Mouse (Mus musculus) midbrain, embryonic 14.5 days (tissue): ENCODE measurements around the gene Tmsb4x. TPM values are rescaled to one million over a fixed set of nuclear protein-coding genes. Genes with fewer than 3 reads are reported as not detected.

ENCODE experiments used
- ATAC-seq: fragments of 200-750 bp; cut with Nextera tagmentation; 2 replicates; pipeline ENCODE4 v1.8.0; 2017; ENCODE audit warnings: moderate number of reproducible peaks, moderate library complexity; ENCODE audit not compliant: low FRiP score, low TSS enrichment
- DNase-seq: peaks from one replicate; pipeline ENCODE4 v3.0.0-alpha.2; 2015
- H3K27ac ChIP-seq: fragments of 300-500 bp; sonication (generic); replicated peaks from 2 replicates; pipeline ENCODE4 v1.5.1; 2014; ENCODE audit warnings: mild to moderate bottlenecking, low read depth, low read length, moderate library complexity
- H3K27me3 ChIP-seq: fragments of 300-500 bp; sonication (generic); 2 replicates; pipeline ENCODE4 v1.6.1; 2014; ENCODE audit warnings: low read length, control low read depth, mixed read lengths; ENCODE audit not compliant: control insufficient read depth, insufficient read depth
- H3K36me3 ChIP-seq: fragments of 300-500 bp; sonication (generic); 2 replicates; pipeline ENCODE4 v1.6.1; 2014; ENCODE audit warnings: low read length, control low read depth; ENCODE audit not compliant: control insufficient read depth, insufficient read depth
- H3K4me1 ChIP-seq: fragments of 300-500 bp; sonication (generic); 2 replicates; pipeline ENCODE4 v1.6.1; 2014; ENCODE audit warnings: mild to moderate bottlenecking, antibody characterized with exemption, low read length, control low read depth; ENCODE audit not compliant: control insufficient read depth, insufficient read depth
- H3K4me2 ChIP-seq: fragments of 300-500 bp; sonication (generic); 2 replicates; pipeline ENCODE4 v1.6.1; 2014; ENCODE audit warnings: mild to moderate bottlenecking, low read length, moderate library complexity
- H3K4me3 ChIP-seq: fragments of 300-500 bp; sonication (generic); replicated peaks from 2 replicates; pipeline ENCODE4 v1.5.1; 2014; ENCODE audit warnings: low read depth, low read length
- H3K9ac ChIP-seq: fragments of 300-500 bp; sonication (generic); replicated peaks from 2 replicates; pipeline ENCODE4 v1.6.1; 2014; ENCODE audit warnings: mild to moderate bottlenecking, low read length, moderate library complexity
- H3K9me3 ChIP-seq: fragments of 300-500 bp; sonication (generic); 2 replicates; pipeline ENCODE4 v1.6.1; 2016; ENCODE audit warnings: low read length, control low read depth, mixed read lengths; ENCODE audit not compliant: control insufficient read depth
- WGBS: fragments of 180-500 bp; shearing (Covaris S2); extraction: QIAGEN DNeasy Blood & Tissue Kit; methylation state at CpG from one replicate; pipeline ENCODE4 v1.1.7; 2014; 5-methylcytosine and 5-hydroxymethylcytosine counted together
- polyA plus RNA-seq: library from polyadenylated mRNA; unstranded; fragments of >200 nt; fragmentation: Nextera tagmentation; extraction: Ambion mirVana; gene quantifications from 2 replicates; pipeline ENCODE4 v1.2.1, GENCODE M21; 2014

The Tmsb4x gene
- polyA plus RNA-seq = 5,114 and 5,358 TPM in 2 replicates

- ATAC-seq = peak; percentile 92
These were observed at the start of gene Tmsb4x for GRCm38 (mm10) chrX:167208978-167209754. Tmsb4x (minus strand) TSS chrX:167209315.

GRCm38 (mm10) chrX:167241736-167242135 is 32.6 kb upstream of the Tmsb4x start:
- no peak overlapping the region for H3K9ac ChIP-seq
- no peak overlapping the region for H3K4me3 ChIP-seq
- no peak for DNase-seq
- H3K4me1 ChIP-seq = no peaks in the 10 kb centered on the region
- H3K27me3 ChIP-seq = no peaks in the 10 kb centered on the region
- 98% methylated on average over 3 of the region's 3 CpGs for WGBS
- no peaks in the 10 kb centered on the region for H3K9me3 ChIP-seq
- no peak overlapping the region for H3K4me2 ChIP-seq
- no peaks in the 10 kb centered on the region for H3K36me3 ChIP-seq
- H3K27ac ChIP-seq = no peak overlapping the region
- no peak for ATAC-seq

More at GRCm38 (mm10) chrX:167208978-167209754, at the start of gene Tmsb4x:
- Histone ChIP-seq H3K4me3 (peak within 1 kb of the TSS; percentile 56), H3K9ac (peak within 1 kb of the TSS; percentile 90), H3K36me3 (0 out of 2 replicates have a peak, but pooled peaks cover 4% of the 10 kb centered on the region), H3K27ac (peak within 1 kb of the TSS; percentile 95), H3K27me3 (no peaks in the 10 kb centered on the region), H3K4me1 (peaks cover 7% of the 10 kb centered on the region), H3K4me2 (peak within 1 kb of the TSS; percentile 51), H3K9me3 (no peaks in the 10 kb centered on the region)
- WGBS = 26% methylated on average over 39 of the region's 39 CpGs
- DNase-seq = peak; percentile 93

DNA sequence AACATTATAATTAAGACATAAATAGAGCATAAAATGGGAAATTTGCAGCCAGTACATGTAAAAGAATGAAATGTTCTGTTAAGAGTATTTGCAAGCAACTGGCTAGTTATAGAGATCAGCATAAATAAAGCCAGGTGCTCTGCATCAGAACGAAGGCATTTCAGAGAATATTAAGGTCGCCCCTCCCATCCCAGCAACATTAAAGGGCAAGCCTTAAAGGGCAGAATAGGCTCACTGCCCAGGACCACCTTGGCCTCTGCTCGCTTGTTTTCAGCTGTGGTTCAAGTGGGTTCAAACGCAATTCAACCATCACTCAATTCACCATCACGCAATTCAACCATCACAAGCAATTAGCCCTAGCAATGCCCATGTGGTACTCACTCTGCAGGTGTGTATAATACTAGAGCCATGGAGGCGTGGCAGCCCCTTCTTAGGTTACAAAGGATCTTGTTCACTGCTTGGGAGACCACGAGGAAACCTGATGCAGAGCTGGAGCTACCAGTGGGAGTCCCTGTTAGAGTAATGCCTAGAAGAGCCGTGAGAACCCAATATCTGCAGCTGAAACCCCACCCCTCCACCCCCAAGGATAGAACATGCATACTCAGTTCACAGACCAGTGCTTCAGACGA is 30.3 kb upstream of the Tmsb4x start:
- whole genome bisulfite sequencing = 65% methylated on average over 9 of the region's 9 CpGs
- Histone ChIP-seq H3K36me3 (no peaks in the 10 kb centered on the region), H3K4me1 (no peaks in the 10 kb centered on the region), H3K9ac (no peak overlapping the region), H3K4me2 (no peak overlapping the region), H3K4me3 (no peak overlapping the region), H3K27ac (no peak overlapping the region), H3K9me3 (no peaks in the 10 kb centered on the region), H3K27me3 (no peaks in the 10 kb centered on the region)
- no peak for DNase-seq
- no peak for ATAC-seq

DNA sequence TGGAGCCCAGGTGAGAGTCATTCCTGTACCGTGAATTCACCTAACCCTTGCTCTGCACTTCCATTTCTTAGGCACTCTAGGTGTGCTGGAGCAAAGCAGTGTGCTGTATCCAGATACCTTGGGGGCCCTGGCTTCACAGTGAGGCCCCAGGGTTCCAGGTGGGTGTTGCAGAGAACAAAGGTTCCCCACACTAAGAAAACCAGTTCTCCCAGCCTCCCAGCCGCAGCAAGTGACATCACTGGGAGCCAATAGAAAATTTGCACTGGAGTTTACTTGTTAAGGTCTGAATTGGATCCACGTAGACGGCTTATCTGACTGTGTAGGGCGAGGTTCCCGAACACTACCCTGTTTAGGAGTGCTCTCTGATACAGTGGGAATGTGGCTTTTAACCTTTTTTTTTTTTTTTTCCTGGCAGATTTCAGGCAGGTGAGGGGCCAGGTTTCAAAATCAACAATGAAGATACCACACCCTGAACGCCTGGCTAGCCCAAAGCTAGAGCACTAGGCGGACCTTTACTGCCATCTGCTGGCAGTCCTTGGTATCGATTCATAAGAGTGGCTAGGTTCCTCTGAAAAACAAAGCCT is 24.1 kb upstream of the Tmsb4x start:
- H3K9me3 ChIP-seq = no peaks in the 10 kb centered on the region

GRCm38 (mm10) chrX:167231150-167231549 is 22.0 kb upstream of the Tmsb4x start:
- ATAC-seq (no peak), DNase-seq (peak; percentile 5)
- Histone ChIP-seq H3K27me3 (no peaks in the 10 kb centered on the region), H3K9me3 (no peaks in the 10 kb centered on the region), H3K9ac (no peak overlapping the region), H3K36me3 (no peaks in the 10 kb centered on the region), H3K27ac (no peak overlapping the region), H3K4me2 (no peak overlapping the region), H3K4me1 (peaks cover 5% of the 10 kb centered on the region; the same call in 1 of the 2 replicates), H3K4me3 (no peak overlapping the region)
- 48% methylated on average over 8 of the region's 8 CpGs for WGBS

More for the DNA sequence above, 24.1 kb upstream of the Tmsb4x start:
- 27% methylated on average over 9 of the region's 9 CpGs for WGBS
- H3K27ac ChIP-seq = no peak overlapping the region
- peak; percentile 90 for DNase-seq
- H3K4me1 ChIP-seq = peaks cover 5% of the 10 kb centered on the region; the same call in 1 of the 2 replicates
- no peaks in the 10 kb centered on the region for H3K27me3 ChIP-seq
- ATAC-seq = peak; percentile 46; the same call in 1 of the 2 replicates
- no peak overlapping the region for H3K4me2 ChIP-seq
- H3K4me3 ChIP-seq = no peak overlapping the region
- no peaks in the 10 kb centered on the region for H3K36me3 ChIP-seq
- H3K9ac ChIP-seq = no peak overlapping the region

DNA sequence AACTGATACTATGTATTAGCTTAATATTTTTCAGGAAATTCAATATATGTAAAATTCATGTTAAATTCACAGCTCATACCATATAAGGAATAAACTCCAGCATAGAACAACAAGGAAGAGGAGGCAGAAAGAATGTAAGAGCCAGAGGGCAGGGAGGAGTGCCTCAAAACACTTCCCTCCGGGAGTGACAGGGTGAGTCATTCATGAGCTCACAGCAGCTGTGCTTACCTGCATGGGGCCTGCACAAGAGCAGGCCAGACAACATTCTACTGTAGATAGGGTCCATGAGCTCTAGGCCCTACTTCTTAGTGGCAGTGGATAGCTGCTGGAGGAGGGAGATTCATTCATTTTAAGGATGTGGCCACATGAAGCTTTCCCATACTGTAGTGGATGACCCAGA is 20.7 kb upstream of the Tmsb4x start:
- DNase-seq = no peak
- H3K4me2 ChIP-seq = no peak overlapping the region
- H3K9ac ChIP-seq = no peak overlapping the region
- no peak for ATAC-seq
- H3K27me3 ChIP-seq = no peaks in the 10 kb centered on the region
- peaks cover 5% of the 10 kb centered on the region; the same call in 1 of the 2 replicates for H3K4me1 ChIP-seq
- no peaks in the 10 kb centered on the region for H3K9me3 ChIP-seq
- no peaks in the 10 kb centered on the region for H3K36me3 ChIP-seq
- H3K4me3 ChIP-seq = no peak overlapping the region
- no peak overlapping the region for H3K27ac ChIP-seq
- WGBS = 85% methylated on average over 1 of the region's 1 CpGs

DNA sequence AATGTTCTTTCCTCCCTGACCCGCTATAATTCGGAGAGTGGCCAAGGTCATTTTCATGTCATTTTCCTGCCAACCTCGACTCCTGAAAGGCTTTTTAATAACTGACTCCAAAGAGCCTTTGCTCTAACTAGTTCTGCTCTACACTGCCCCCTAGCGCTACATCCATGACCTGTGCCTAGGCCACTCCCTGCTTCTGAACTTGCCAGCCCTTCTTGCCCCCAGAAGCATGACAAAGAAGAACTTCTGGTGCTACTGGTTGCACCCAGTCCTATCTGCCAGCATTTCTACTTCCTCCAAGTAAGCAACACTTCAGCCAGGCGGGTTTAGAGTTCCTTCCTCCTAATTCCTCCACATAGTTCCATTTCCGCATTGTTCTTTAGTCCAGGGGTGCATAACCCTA is 20.1 kb upstream of the Tmsb4x start:
- no peak overlapping the region for H3K9ac ChIP-seq
- no peaks in the 10 kb centered on the region for H3K27me3 ChIP-seq
- H3K4me1 ChIP-seq = peaks cover 5% of the 10 kb centered on the region; the same call in 1 of the 2 replicates
- no peaks in the 10 kb centered on the region for H3K9me3 ChIP-seq
- H3K4me3 ChIP-seq = no peak overlapping the region
- H3K36me3 ChIP-seq = no peaks in the 10 kb centered on the region
- DNase-seq (peak; percentile 39), ATAC-seq (no peak)
- H3K27ac ChIP-seq = no peak overlapping the region
- WGBS = 43% methylated on average over 6 of the region's 6 CpGs
- no peak overlapping the region for H3K4me2 ChIP-seq

DNA sequence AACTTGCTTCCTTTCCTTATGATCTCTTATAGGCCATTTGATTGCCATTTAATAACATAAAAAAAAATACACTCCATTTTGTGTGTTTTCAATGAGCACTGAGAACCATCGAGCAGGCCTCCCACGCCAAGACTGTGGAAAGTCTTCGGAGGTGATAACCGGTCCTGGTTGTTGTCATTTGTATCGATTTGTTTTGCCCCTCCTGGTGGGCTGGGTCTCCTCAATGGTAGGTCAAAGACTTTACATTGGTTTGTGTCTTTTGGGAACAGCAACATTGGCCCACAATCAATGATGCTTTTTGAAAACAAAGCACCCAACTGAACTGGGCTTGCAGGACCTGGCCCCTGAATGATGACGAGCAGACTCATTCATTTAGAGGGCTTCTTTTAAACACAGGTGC is 18.6 kb upstream of the Tmsb4x start:
- peaks cover under 1% of the 10 kb centered on the region; the same call in 1 of the 2 replicates for H3K4me1 ChIP-seq
- DNase-seq (no peak), ATAC-seq (no peak)
- H3K9ac ChIP-seq = no peak overlapping the region
- H3K36me3 ChIP-seq = no peaks in the 10 kb centered on the region
- no peak overlapping the region for H3K4me2 ChIP-seq
- WGBS = 94% methylated on average over 6 of the region's 6 CpGs
- no peaks in the 10 kb centered on the region for H3K9me3 ChIP-seq
- no peaks in the 10 kb centered on the region for H3K27me3 ChIP-seq
- no peak overlapping the region for H3K27ac ChIP-seq
- H3K4me3 ChIP-seq = no peak overlapping the region
